Mouse (Mus musculus) heart, adult 9 months (tissue): ENCODE measurements around the gene Bcor.

Experiments
- DNase-seq, 2 experiments: peaks; one replicate each; pipeline ENCODE4 v3.0.0; 2022; ENCODE audit warnings: low spot score in 2 of 2

The Bcor gene

DNA sequence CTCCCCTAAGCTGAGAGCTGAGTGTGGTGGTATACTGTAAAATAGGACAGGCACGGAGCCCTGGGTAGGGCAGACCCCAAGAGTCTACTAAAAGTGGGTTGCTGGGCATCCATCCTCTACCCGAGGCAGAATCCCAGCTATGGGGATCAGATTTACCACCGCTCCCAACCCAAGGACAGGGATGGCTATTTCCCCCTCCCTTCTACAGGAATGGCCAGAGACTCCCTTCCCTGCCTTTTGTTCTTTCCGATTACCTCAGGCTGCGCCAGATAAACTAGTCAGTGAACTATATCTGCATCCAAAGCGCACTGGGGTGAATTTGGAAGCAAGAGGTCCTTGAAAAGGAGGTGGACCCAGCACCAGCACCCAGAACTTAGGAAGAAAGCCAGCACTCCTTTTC lies 93.1 kb downstream of the Bcor start:
- DNase-seq: no peak

- peak in 1 of 2 experiments; percentile 43 for DNase-seq
These were observed 94.4 kb downstream of the Bcor start for GRCm38 (mm10) chrX:12065782-12066181.

GRCm38 (mm10) chrX:12062932-12063260 lies 97.3 kb downstream of the Bcor start:
- DNase-seq: no peak

DNA sequence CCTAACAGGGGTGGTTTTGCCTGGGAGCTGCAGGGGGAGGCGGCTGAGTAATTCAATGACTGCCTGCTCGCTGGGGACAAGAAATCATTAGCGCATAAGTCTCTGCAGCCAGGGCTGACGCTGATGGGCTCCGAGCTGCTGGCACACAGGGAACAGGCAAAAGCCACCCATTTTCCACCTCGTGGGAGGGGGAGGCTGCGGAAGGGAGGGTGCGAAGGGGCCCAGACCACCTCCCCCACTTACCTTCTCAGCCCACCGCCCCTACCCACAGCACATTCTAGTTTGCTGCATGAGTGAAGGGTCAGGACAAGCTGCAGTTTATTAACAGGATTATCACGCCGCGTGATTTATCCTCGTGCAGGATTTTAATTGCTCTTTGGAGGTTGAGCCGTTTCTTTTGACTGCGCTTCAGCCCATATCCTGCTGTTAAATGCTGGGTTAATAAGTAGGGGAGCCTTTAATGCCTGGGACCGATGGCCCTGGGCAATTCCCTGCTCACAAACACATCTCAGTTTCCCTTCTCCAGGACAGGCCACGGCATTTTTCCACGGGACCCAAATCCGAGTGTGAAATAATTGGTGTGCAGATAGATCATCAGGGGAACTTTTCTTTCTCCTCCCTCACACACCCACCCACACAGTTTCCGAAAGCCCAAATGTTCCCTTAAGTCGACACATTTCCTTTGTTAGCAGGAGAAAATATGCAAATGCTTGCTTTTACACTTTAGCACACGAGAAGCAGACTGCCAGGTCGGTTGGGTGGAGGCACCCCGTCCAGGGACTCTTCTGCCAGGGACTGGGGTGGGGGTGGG lies 97.8 kb downstream of the Bcor start:
- no peak for DNase-seq

DNA sequence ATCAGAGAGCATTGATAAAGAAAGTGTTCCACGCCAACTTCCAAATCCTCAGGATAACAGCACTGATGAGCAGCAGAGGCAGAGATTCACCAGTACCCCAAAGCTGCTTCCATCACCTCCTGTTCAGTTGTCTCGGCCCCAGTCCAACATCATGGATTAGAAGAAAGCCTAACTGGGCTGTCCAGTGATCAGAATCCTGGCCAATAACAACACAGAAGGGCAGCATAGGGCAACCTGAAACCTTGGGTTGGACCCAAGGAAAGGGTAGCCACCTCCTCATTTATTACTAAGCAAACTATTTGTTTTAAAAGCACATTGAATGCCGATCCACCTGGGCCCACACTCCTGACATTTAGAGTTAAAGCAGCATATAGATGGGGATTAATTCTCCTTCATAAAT lies 99.3 kb downstream of the Bcor start:
- DNase-seq: no peak

GRCm38 (mm10) chrX:12057210-12057609 lies 102.9 kb downstream of the Bcor start:
- DNase-seq: no peak

GRCm38 (mm10) chrX:12053315-12053914 lies 106.7 kb downstream of the Bcor start:
- no peak for DNase-seq

DNA sequence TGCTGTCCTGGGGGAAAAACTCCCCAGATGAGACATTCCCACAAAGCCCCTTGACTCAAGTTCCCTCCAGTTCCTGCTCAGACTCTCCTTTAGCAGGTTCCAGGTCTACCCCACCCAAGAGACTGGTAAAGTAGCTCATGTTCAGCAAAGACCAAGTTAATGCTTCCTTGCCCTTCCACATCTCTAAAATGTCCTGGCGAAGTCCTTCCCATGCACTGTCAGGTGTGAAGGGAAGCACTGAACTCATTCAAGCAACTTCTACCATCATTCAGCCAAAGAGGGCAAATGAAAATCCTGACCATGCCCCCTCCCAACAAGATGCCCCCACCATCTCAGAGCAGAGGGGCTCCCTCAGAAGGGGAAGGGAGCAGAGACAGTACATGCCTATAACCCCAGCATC lies 107.5 kb downstream of the Bcor start:
- no peak for DNase-seq

DNA sequence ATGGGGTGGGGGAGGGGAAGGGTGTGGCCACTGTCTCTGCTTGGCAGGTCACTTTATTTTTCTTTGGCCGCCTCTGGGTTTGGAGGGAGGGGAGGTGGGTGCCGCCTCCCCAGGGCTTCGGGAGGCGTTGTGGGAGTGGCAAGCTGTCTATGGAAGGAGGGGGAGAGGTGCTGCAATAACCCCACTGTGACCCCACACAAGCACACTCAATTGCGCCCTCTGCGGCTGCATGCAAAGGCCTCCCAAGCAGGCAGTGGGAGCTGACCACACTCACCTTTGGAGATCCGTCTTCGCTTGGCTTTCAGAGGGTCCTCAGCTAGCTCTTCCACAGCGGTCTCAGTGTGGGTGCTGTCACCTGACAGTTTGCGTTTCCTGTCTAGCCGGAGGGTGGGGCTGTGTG lies 111.4 kb downstream of the Bcor start:
- no peak for DNase-seq

GRCm38 (mm10) chrX:12048166-12048565 lies 112.0 kb downstream of the Bcor start:
- DNase-seq: no peak

DNA sequence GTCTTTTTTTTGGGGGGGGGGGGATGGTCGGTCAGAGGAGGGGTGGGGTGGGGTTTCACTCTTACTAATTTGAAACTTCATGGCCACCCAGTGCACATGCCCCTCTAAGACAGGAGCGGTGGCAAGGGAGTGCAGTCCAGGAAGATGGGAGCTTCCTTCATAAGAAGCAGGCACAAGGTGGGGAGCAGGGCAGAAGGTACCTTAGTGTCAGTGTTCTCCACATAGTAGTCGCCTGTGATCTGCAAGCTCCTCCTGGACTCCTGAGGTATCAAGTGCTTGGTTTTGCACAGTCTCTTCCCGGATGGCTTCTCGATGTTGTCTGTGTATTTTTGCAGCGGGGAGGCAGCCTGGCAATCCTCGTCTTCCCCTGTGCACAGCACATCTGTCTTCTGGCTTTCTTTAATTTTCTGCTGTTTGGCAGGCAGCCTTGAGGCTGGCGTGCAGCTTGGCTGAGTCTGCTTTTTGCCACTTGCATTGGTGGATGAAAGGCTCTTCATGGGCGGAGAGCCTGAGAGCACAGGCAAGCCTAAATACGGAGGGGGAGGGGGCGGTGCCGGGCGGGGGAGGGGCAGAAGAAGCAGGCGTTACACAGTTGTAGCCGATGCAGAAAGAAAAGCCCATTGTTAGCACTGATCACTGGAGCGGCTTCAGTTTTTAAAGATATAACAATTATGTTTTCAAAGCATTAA lies 112.8 kb downstream of the Bcor start:
- DNase-seq: no peak

GRCm38 (mm10) chrX:12046676-12047075 lies 113.5 kb downstream of the Bcor start:
- no peak for DNase-seq

- DNase-seq: no peak
These were observed 116.8 kb downstream of the Bcor start for GRCm38 (mm10) chrX:12043352-12043751.

- no peak for DNase-seq
These were observed 118.7 kb downstream of the Bcor start for GRCm38 (mm10) chrX:12041453-12041852.

GRCm38 (mm10) chrX:12014726-12015464 lies 145.3 kb downstream of the Bcor start:
- no peak for DNase-seq

DNA sequence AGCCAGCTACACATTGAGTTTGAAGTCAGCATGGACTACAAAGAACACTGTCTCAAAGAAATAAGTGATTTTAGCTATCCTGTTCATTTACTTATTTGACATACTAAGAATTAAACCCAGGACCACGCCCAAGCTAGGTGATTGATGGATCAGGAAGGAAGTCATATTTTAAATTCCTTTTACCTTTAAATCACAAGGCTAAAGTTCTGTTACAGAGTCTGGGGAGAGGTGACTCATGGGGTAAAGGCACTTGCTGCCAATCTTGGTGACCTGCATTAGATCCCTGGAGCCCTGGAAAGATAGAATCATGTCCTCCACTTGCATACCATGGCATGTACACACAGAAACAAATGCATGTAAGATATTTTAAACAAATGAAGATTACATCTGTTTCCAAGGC lies 149.5 kb downstream of the Bcor start:
- DNase-seq: no peak

- DNase-seq: no peak
These were observed 151.1 kb downstream of the Bcor start for GRCm38 (mm10) chrX:12009046-12009445.

DNA sequence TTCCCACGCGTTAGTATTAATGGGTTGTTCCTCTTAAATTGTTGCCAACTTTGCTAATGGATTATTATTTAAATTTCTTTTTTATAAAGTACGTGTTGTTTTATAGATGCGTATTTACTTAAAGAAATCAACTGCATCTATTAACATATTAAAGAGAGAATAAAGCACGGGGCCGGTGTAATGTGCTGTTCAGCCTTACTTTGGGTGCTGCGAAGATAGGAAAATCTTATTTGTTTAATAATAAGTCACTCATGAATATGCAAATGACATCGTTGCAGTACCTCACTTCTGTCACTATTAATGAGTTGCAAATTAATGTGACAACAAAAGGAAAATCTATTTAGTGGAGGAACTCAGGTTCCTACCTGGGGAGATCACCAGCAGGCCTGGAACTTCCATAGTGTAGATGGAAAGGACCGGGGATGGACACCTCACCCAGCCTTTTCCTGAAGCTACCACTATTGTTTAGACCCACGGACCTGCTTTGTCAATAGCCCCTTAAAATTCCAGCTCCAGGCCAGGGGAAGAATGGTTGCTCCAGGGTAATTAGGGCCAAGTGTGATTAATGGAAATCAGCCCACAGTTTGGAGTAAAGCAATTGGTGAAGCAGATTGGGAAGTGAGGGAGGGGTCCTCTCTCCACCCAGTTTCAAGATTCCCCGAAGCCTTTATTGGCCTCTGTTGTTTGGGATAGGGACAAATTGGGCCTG lies 152.2 kb downstream of the Bcor start:
- DNase-seq: no peak

GRCm38 (mm10) chrX:12006882-12007753 lies 153.0 kb downstream of the Bcor start:
- DNase-seq: peak; percentile 68 to 77

DNA sequence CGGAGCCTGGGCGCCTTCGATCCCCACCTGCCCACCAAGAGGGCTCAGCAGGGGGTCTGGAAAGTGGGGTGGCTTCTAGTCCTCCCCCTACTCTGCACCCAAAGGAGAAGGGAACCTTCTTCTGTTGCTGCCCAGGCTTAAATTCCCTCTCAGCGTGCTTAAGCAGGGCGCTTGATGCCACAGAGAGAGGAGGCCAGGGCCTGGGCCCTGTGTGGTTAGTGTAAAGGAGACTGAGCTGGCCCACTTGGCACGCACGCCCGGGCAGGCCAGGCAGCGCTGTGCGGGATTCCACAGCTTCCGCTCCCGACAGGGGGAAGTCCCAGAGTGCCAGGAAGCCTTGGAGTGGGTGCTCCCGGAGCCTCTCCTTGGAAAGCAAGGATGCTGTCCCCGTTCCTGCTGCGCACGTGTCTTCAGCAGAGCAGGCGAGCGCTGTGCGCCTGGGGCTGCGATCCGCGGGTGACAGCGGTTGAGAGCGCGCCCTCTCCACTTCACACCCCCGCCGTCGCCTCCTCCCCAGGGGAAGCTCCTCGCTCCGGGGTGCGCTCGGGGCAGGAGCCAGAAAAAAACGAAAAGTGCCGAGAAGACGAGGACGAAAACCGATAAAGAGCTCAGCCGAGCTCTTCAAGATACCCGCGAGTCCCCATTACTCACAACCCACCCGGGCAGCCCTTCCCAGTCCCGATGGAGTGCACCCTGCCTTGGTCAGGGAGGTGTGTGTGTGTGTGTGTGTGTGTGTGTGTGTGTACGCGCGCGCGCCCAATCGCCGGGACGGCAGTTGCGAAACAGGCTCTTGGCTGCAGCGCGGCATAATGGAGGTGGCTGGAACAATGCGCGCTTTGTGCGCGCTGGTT lies 153.9 kb downstream of the Bcor start:
- DNase-seq: peak; percentile 68 to 69
